Mouse (Mus musculus) spleen, postnatal 36 days (tissue): Measurements from ENCODE around the gene Chmp3.

Experiments
- DNase-seq, 2 experiments: peaks; one replicate each; pipeline ENCODE4 v3.0.0; 2022; ENCODE audit warnings: low spot score in 2 of 2, mixed read lengths in 1 of 2

Gene Chmp3

DNA sequence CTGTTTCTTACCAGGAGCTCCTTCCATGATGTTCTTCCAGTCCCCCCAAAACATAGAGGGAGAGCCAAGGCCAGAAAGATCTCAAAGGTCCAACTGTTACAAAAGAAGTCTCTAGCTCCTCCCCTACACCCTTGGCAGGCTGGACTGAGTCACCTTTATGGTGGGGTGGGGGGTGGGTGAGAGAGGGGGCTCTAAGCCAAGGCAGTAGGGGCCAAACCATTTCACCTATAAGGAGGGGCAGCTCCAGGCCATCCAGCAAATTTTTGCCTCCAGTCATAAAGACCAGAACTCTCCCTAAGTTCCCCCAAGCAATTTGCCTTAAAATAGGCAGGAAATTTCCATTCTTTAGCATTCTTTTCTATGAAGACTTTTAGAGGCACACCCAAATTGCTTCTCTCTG lies 65.4 kb downstream of the Chmp3 start:
- DNase-seq: no peak

DNA sequence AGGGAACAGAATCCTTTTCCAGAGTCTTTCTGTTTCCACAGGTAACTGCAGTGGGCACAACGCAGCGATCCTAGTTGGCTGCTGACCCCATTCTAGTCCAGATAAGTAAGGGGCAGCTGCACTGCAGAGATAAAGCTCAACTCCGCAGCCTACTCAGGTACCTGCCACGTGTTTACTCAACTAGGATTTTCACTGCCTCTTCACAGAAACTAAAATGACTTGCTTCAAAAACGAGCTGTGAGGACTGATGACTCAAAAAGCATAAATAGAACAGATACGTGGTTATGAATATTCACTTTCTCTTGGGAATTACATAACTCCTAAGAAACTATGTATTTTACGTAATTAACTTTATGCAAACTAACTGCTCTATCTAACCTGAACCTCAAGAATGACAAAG lies 66.4 kb downstream of the Chmp3 start:
- peak; percentile 10 to 21 for DNase-seq

DNA sequence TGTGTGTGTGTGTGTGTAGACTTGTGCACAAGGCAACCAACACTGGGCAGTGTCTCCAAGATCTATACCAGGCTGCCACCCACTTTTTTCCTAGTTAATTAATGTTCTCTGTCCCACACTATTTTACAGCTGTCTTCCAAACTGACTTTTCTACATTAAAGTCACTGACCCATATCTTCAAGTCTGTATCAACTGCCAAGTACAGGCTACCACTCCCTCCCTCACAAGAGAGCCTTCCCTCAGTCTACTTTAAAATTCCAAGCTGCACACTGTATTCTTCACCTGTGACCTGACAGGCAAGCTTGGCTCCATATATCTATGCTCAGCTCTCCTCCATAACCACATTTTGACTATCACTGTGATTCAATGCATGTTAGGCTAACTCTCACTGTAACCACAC lies 69.6 kb downstream of the Chmp3 start:
- DNase-seq: no peak

DNA sequence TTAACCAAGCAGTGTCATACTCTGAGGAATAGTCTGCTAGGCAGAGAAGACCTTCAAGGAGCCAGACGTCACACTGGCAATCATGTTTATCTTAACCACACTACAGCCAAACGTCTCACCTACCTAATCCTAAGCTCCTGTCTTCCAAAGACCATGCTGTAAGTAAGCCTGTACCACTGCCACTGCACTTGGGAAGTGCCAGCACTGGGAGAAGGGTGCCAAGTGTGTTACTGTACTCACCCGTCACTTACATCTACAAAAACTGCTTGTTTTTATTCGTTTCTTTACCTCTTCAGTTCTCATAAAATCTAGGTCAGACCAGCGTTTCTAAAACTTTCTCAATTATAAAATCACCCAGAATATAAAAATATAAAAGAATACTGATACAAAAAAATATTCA lies 73.4 kb downstream of the Chmp3 start:
- DNase-seq: no peak

DNA sequence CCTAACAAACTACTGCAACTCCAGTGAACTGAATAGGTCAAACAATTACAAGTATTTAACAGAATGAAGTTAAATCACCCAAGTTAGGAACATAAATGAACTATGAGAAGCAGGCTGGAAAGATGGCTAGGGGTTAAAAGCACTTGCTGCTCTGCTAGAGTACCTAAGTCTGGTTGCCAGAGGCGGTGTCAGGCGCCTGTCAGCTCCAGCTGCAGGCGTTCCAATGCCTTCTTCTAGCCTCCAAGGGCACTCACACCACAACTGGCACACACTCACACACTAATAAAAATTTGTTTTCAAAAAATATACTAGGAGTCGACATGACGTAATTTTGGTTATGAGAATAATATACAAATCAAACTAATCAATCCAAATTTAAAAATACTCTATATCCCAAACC lies 78.0 kb downstream of the Chmp3 start:
- DNase-seq: no peak

DNA sequence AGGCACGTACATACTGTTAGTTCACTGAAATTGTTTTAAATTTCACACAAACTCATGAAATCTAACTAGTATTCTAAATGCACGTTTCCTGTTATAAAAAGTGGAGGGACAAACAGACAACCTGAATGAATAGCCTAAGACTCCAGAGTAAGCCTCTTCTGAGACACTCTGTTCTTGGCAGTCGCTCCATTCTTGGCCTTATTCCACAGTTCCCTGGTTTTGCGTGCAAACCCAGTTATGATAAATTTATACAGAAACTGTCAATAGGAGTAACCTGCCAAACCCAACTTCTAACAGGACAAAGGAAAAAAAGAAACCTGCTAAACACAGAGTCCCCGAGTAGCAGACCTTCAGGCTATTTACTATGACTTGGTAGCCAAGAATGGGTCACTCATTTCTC lies 78.4 kb downstream of the Chmp3 start:
- no peak for DNase-seq

DNA sequence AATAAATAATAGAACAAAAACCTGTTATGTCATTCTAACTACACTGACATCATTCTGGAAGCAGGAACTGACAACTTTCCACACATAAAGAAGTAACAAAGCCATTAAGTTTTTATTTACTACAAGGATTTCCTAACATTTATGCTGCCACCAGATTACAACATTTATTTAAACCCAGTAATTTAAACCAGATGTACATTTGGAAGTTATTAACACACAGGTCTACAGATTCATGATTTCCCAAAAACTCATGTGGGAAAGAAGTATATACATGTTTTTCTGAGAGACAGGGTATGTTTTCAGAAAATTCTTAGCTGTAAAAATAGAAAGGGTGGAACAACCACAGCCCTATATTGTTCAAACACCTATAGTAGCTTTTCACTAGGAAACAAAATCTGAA lies 81.1 kb downstream of the Chmp3 start:
- no peak for DNase-seq

DNA sequence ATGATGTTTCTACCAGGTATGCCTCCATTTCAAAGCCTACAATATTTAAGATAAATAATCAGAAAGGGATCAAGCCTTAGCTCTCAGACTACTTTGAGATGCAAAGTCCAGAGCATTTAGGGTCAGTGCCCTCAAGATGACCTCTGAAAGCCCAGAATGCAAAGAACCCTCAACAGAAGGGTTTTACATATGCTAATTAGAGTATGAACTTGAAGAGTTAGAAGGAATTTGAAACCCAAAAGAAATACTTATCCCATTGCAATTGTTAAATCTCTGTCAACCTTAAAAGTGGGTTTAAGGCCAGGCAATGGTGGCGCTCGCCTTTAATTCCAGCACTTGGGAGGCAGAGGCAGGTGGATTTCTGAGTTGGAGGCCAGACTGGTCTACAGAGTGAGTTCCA lies 82.4 kb downstream of the Chmp3 start:
- no peak for DNase-seq

DNA sequence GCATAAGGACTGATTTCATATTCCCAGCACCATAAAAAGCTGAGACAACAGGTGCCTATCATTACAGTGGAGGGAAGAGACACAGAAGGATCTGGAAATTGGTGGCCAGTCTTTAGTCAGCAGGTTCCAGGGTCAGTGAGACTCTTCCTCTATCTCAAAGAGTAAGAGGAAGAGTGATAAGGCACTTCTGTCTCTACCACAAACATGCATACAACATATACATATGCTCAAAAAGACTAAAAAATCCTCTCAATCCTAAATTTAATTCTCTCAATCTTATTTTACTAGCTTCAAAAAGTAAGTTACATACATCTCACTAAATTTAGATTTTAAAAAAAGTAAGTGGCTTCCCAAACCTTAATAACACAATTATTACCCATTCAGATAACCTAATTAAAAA lies 83.7 kb downstream of the Chmp3 start:
- no peak for DNase-seq

DNA sequence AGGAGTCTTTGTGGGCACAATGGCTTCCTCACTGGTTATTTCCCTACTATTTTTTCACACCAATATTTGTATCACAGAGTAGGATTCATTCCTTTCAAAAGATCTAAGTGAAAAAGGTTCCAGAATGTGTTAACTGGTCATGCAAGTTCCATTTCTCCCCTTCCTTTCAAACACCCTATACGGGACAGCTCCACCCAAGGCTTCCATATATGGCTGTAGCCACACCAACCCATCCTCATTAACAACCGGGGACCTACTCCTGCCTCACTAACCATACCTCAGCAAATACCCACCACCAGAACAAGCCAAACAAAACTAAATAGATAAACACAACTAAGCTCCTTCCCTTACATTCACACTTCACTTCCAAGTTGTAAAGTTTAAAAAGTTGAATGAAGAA lies 87.6 kb downstream of the Chmp3 start:
- peak in 1 of 2 experiments; percentile 11 for DNase-seq

DNA sequence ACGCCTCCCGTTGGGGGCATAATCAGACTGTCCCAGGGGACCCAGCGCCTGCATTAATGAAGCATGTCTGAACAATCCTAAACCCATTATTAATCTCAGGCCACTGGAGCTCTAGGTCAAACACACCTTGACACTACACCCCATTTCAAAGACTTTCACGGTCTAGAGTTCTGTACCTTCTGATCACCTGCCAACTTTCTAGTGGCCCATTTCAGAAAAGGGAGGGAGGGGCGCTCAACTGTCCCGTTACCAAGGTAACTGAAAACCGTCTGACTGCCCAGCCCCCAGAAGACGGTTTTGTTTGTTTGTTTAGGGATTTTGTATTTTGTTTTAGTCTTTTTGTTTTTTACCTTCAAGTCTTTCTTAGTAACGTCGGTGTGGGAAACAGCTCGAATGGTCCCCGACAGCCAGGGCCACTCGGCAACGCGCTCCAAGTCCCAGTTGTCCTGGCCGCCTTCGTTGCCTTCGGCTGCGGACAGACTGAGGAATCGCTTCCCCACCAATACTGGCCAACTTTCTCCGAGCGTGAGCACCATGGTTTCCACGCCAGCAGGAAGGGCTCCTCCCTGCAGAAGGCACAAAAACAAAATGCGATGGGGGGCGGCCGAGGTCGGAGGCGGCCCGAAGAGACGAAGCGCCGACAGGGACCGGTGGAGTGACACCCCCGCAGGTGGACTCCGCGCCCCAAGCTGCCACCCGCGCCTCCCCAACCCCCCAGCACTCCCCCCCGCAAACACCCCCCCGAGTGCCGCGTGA lies 88.3 kb downstream of the Chmp3 start:
- DNase-seq: peak; percentile 41 to 49
